Mouse (Mus musculus): ENCODE measurements around the gene Zcchc24. TPM values are rescaled to one million over a fixed set of nuclear protein-coding genes. Genes with fewer than 3 reads are reported as not detected.

The Zcchc24 gene
- polyA plus RNA-seq, 1 experiment from 2014 or later = 9.1 TPM

- no peak overlapping the region for H3K4me3 ChIP-seq (ENCODE audit: low read length)
- WGBS = 37% methylated on average over 5 of the region's 5 CpGs
- peak overlapping the region; percentile 90 for H3K27ac ChIP-seq (ENCODE audit: low read length)
- no peak overlapping the region for H3K9ac ChIP-seq (ENCODE audit: low read depth, low read length)
- no peaks in the 10 kb centered on the region for H3K27me3 ChIP-seq (replicated peaks; ENCODE audit: control insufficient read depth, insufficient read depth, low read length)
- no peaks in the 10 kb centered on the region for H3K36me3 ChIP-seq (ENCODE audit: control insufficient read depth, insufficient read depth, low read length)
- no peak overlapping the region for H3K4me2 ChIP-seq (ENCODE audit: low read depth, low read length)
- peaks cover 7% of the 10 kb centered on the region; the same call in 1 of the 2 replicates for H3K4me1 ChIP-seq (ENCODE audit: control insufficient read depth, insufficient read depth, low read length)
- H3K9me3 ChIP-seq (ENCODE audit: control insufficient read depth, low read length) = no peaks in the 10 kb centered on the region
- peak; percentile 77 for ATAC-seq
Observed at GRCm38 (mm10) chr14:25786959-25787358, 18.1 kb upstream of the Zcchc24 start.

DNA sequence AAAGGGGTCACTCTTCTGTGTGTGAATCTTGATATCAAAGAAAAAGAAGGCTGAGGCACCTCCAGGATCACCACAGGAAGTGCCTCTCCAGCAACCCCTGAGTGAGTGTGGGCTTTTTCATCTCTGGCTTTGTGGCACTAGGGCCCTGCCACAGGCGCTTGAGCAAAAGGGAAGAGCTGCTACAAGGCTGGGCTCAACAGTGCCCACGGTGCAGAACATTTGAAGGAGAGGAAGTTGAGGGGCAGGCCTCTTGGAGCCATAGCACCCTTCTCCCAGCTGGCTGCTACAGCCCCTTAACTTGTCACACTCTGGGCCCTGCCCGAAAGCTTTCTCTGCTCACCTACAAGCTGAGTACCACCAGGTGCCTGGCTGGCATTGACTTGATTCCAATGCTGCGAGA lies 16.4 kb upstream of the Zcchc24 start:
- Histone ChIP-seq H3K9me3 (ENCODE audit: control insufficient read depth, low read length) (no peaks in the 10 kb centered on the region), H3K4me2 (ENCODE audit: low read depth, low read length) (no peak overlapping the region), H3K4me1 (ENCODE audit: control insufficient read depth, insufficient read depth, low read length) (peaks cover 7% of the 10 kb centered on the region; the same call in 1 of the 2 replicates), H3K9ac (ENCODE audit: low read depth, low read length) (no peak overlapping the region), H3K4me3 (ENCODE audit: low read length) (no peak overlapping the region), H3K27me3 (replicated peaks; ENCODE audit: control insufficient read depth, insufficient read depth, low read length) (no peaks in the 10 kb centered on the region), H3K27ac (ENCODE audit: low read length) (no peak overlapping the region), H3K36me3 (ENCODE audit: control insufficient read depth, insufficient read depth, low read length) (no peaks in the 10 kb centered on the region)
- ATAC-seq = no peak
- WGBS = 88% methylated on average over 4 of the region's 4 CpGs

DNA sequence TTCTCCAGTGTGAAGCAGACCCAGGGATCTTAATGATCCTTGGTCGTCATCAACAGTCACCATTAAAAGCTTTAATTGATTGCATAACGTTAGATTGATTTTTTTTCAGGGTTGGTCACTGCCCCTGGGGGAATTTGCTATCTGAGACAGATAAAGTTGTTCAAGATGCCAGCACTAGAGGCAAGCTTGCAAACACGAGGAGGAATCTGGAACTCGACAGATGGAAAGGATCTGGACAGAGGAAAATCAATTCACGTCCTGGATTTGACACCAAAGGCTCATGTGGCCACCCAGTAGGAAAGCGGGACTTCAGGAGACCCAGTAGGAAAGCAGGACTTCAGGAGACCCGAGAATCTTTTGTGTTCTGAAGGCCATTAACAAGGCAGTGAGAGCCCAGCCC lies 14.4 kb upstream of the Zcchc24 start:
- H3K4me1 ChIP-seq (ENCODE audit: control insufficient read depth, insufficient read depth, low read length) = peaks cover 7% of the 10 kb centered on the region; the same call in 1 of the 2 replicates
- no peak overlapping the region for H3K4me3 ChIP-seq (ENCODE audit: low read length)
- WGBS = 34% methylated on average over 7 of the region's 7 CpGs
- no peak for ATAC-seq
- no peaks in the 10 kb centered on the region for H3K36me3 ChIP-seq (ENCODE audit: control insufficient read depth, insufficient read depth, low read length)
- no peaks in the 10 kb centered on the region for H3K9me3 ChIP-seq (ENCODE audit: control insufficient read depth, low read length)
- H3K27ac ChIP-seq (ENCODE audit: low read length) = no peak overlapping the region
- no peaks in the 10 kb centered on the region for H3K27me3 ChIP-seq (replicated peaks; ENCODE audit: control insufficient read depth, insufficient read depth, low read length)
- 0 out of 2 replicates have a peak overlapping the region, but pooled peaks have one; percentile 22 for H3K9ac ChIP-seq (ENCODE audit: low read depth, low read length)
- H3K4me2 ChIP-seq (ENCODE audit: low read depth, low read length) = no peak overlapping the region

- Histone ChIP-seq H3K4me3 (ENCODE audit: low read length) (no peak overlapping the region), H3K9me3 (ENCODE audit: control insufficient read depth, low read length) (no peaks in the 10 kb centered on the region), H3K4me1 (ENCODE audit: control insufficient read depth, insufficient read depth, low read length) (peaks cover 11% of the 10 kb centered on the region), H3K4me2 (ENCODE audit: low read depth, low read length) (no peak overlapping the region), H3K9ac (ENCODE audit: low read depth, low read length) (no peak overlapping the region), H3K27me3 (replicated peaks; ENCODE audit: control insufficient read depth, insufficient read depth, low read length) (no peaks in the 10 kb centered on the region), H3K36me3 (ENCODE audit: control insufficient read depth, insufficient read depth, low read length) (no peaks in the 10 kb centered on the region), H3K27ac (ENCODE audit: low read length) (no peak overlapping the region)
- WGBS = 74% methylated on average over 11 of the region's 11 CpGs
- ATAC-seq = no peak
Observed at GRCm38 (mm10) chr14:25780601-25781000, 11.8 kb upstream of the Zcchc24 start.

GRCm38 (mm10) chr14:25776294-25776693 lies 7.5 kb upstream of the Zcchc24 start:
- peaks cover 29% of the 10 kb centered on the region for H3K4me1 ChIP-seq (ENCODE audit: control insufficient read depth, insufficient read depth, low read length)
- peak; percentile 64 for ATAC-seq
- peak overlapping the region; percentile 38 for H3K27ac ChIP-seq (ENCODE audit: low read length)
- no peaks in the 10 kb centered on the region for H3K36me3 ChIP-seq (ENCODE audit: control insufficient read depth, insufficient read depth, low read length)
- H3K4me2 ChIP-seq (ENCODE audit: low read depth, low read length) = peak overlapping the region; percentile 12; the same call in 1 of the 2 replicates
- no peak overlapping the region for H3K9ac ChIP-seq (ENCODE audit: low read depth, low read length)
- no peak overlapping the region for H3K4me3 ChIP-seq (ENCODE audit: low read length)
- no peaks in the 10 kb centered on the region for H3K27me3 ChIP-seq (replicated peaks; ENCODE audit: control insufficient read depth, insufficient read depth, low read length)
- 26% methylated on average over 6 of the region's 6 CpGs for WGBS
- no peaks in the 10 kb centered on the region for H3K9me3 ChIP-seq (ENCODE audit: control insufficient read depth, low read length)

GRCm38 (mm10) chr14:25774100-25774499 lies 5.3 kb upstream of the Zcchc24 start:
- no peak overlapping the region for H3K4me2 ChIP-seq (ENCODE audit: low read depth, low read length)
- peak; percentile 60 for ATAC-seq
- no peaks in the 10 kb centered on the region for H3K36me3 ChIP-seq (ENCODE audit: control insufficient read depth, insufficient read depth, low read length)
- no peaks in the 10 kb centered on the region for H3K9me3 ChIP-seq (ENCODE audit: control insufficient read depth, low read length)
- no peaks in the 10 kb centered on the region for H3K27me3 ChIP-seq (replicated peaks; ENCODE audit: control insufficient read depth, insufficient read depth, low read length)
- WGBS = 19% methylated on average over 5 of the region's 5 CpGs
- H3K4me1 ChIP-seq (ENCODE audit: control insufficient read depth, insufficient read depth, low read length) = peaks cover 31% of the 10 kb centered on the region
- no peak overlapping the region for H3K4me3 ChIP-seq (ENCODE audit: low read length)
- 0 out of 2 replicates have a peak overlapping the region, but pooled peaks have one; percentile 15 for H3K9ac ChIP-seq (ENCODE audit: low read depth, low read length)
- H3K27ac ChIP-seq (ENCODE audit: low read length) = no peak overlapping the region

DNA sequence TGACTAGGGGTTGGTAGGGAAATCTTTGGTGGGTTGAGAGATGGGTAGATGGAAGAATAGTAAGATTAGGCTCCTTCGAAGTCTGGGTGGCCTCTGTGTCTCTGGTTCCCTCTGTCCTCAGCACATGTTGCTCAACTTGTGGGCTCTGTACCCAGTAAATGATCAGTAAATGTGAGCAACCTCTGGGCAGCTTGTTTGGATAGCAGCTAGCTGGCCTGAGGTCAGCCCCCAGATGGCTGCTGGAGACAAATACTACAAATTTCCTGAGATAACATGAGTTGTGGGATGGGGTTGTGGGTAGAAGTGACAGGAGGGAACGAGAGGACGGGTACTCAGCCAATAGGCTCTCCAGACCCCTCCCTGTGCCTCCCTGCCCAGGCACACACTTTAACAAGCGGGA lies 4.2 kb upstream of the Zcchc24 start:
- Histone ChIP-seq H3K9ac (ENCODE audit: low read depth, low read length) (no peak overlapping the region), H3K4me1 (ENCODE audit: control insufficient read depth, insufficient read depth, low read length) (peaks cover 31% of the 10 kb centered on the region), H3K4me2 (ENCODE audit: low read depth, low read length) (no peak overlapping the region), H3K36me3 (ENCODE audit: control insufficient read depth, insufficient read depth, low read length) (no peaks in the 10 kb centered on the region), H3K4me3 (ENCODE audit: low read length) (no peak overlapping the region), H3K27me3 (replicated peaks; ENCODE audit: control insufficient read depth, insufficient read depth, low read length) (no peaks in the 10 kb centered on the region), H3K9me3 (ENCODE audit: control insufficient read depth, low read length) (no peaks in the 10 kb centered on the region), H3K27ac (ENCODE audit: low read length) (no peak overlapping the region)
- no peak for ATAC-seq
- 73% methylated on average over 4 of the region's 4 CpGs for WGBS

DNA sequence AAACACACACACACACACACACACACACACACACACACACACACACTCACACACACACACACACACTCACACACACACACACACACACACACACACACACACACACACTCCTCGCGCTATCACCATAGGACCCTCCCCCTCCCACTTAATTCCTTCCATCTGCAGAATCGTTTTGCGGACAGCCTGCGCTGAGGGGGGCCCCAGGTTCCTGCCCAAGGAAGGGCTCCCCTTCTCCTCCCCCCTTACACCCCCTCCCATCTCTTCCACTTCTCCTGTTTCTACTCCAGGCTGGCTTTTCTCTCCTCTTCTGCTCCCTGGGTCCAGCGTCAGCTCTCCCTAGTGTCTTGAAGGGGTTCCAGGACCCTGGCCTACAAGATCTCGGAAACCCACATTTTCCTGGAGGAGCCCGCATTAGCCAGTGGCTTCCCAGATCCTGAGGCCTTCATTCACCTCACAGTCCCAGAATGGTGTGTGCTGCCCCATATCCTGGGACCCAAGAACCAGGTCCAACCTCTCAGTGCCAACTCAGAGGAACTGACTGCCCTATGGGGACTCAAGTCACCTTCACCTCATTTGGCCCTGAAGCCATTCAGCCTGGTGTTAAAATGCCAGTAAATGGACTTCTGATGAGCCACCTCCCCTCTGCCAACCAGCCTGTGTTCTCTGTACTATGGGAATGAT lies 927 bp upstream of the Zcchc24 start:
- H3K27ac ChIP-seq (ENCODE audit: low read length) = 0 out of 2 replicates have a peak overlapping the region, but pooled peaks have one; percentile 21
- H3K9me3 ChIP-seq (ENCODE audit: control insufficient read depth, low read length) = no peaks in the 10 kb centered on the region
- ATAC-seq = no peak
- H3K9ac ChIP-seq (ENCODE audit: low read depth, low read length) = no peak overlapping the region
- no peaks in the 10 kb centered on the region for H3K27me3 ChIP-seq (replicated peaks; ENCODE audit: control insufficient read depth, insufficient read depth, low read length)
- no peak overlapping the region for H3K4me3 ChIP-seq (ENCODE audit: low read length)
- peaks cover 40% of the 10 kb centered on the region for H3K4me1 ChIP-seq (ENCODE audit: control insufficient read depth, insufficient read depth, low read length)
- no peak overlapping the region; the same call in 1 of the 2 replicates for H3K4me2 ChIP-seq (ENCODE audit: low read depth, low read length)
- WGBS = 31% methylated on average over 8 of the region's 8 CpGs
- no peaks in the 10 kb centered on the region for H3K36me3 ChIP-seq (ENCODE audit: control insufficient read depth, insufficient read depth, low read length)

- Histone ChIP-seq H3K36me3 (ENCODE audit: control insufficient read depth, insufficient read depth, low read length) (no peaks in the 10 kb centered on the region), H3K4me2 (ENCODE audit: low read depth, low read length) (peak overlapping the region; percentile 94), H3K4me3 (ENCODE audit: low read length) (peak overlapping the region; percentile 80), H3K27ac (ENCODE audit: low read length) (peak overlapping the region; percentile 89), H3K27me3 (replicated peaks; ENCODE audit: control insufficient read depth, insufficient read depth, low read length) (no peaks in the 10 kb centered on the region), H3K9me3 (ENCODE audit: control insufficient read depth, low read length) (no peaks in the 10 kb centered on the region), H3K4me1 (ENCODE audit: control insufficient read depth, insufficient read depth, low read length) (peaks cover 29% of the 10 kb centered on the region), H3K9ac (ENCODE audit: low read depth, low read length) (peak overlapping the region; percentile 86)
- peak; percentile 55 for ATAC-seq
- WGBS = under 1% methylated on average over 50 of the region's 50 CpGs
Observed at GRCm38 (mm10) chr14:25768261-25768893, 462 bp downstream of the Zcchc24 start.

Data from intestine, embryonic 16.5 days (tissue).